Mouse (Mus musculus): Measurements from ENCODE around the gene Faap100. TPM values are rescaled to one million over a fixed set of nuclear protein-coding genes. Genes with fewer than 3 reads are reported as not detected.

The Faap100 gene
- polyA plus RNA-seq, 1 experiment from 2014 or later, result 33.8 TPM

- DNase-seq (ENCODE audit: low spot score) (no peak), ATAC-seq (replicated peaks; ENCODE audit: low FRiP score) (no peak)
- no peak overlapping the region for H3K4me3 ChIP-seq (ENCODE audit: low read depth, low read length)
- no peaks in the 10 kb centered on the region for H3K27me3 ChIP-seq (ENCODE audit: control insufficient read depth, insufficient read depth, low read length)
- no peaks in the 10 kb centered on the region for H3K9me3 ChIP-seq (ENCODE audit: control insufficient read depth, low read length)
- peaks cover 16% of the 10 kb centered on the region for H3K36me3 ChIP-seq (ENCODE audit: control insufficient read depth, insufficient read depth, low read length)
- H3K27ac ChIP-seq (ENCODE audit: low read depth, low read length), result no peak overlapping the region
- no peaks in the 10 kb centered on the region for H3K4me1 ChIP-seq (replicated peaks; ENCODE audit: control insufficient read depth, insufficient read depth, low read length)
- no peak overlapping the region for H3K4me2 ChIP-seq (ENCODE audit: low read depth, low read length, severe bottlenecking)
- WGBS, result 96% methylated on average over 3 of the region's 3 CpGs
- H3K9ac ChIP-seq (ENCODE audit: low read length), result no peak overlapping the region
Measured at GRCm38 (mm10) chr11:120405867-120406266, 27.3 kb upstream of the Faap100 start.

GRCm38 (mm10) chr11:120404814-120405213 is 26.2 kb upstream of the Faap100 start:
- ATAC-seq (replicated peaks; ENCODE audit: low FRiP score) (no peak), DNase-seq (ENCODE audit: low spot score) (no peak)
- Histone ChIP-seq H3K4me2 (ENCODE audit: low read depth, low read length, severe bottlenecking) (no peak overlapping the region), H3K4me3 (ENCODE audit: low read depth, low read length) (no peak overlapping the region), H3K9me3 (ENCODE audit: control insufficient read depth, low read length) (no peaks in the 10 kb centered on the region), H3K36me3 (ENCODE audit: control insufficient read depth, insufficient read depth, low read length) (peaks cover 16% of the 10 kb centered on the region), H3K9ac (ENCODE audit: low read length) (no peak overlapping the region), H3K27me3 (ENCODE audit: control insufficient read depth, insufficient read depth, low read length) (no peaks in the 10 kb centered on the region), H3K4me1 (replicated peaks; ENCODE audit: control insufficient read depth, insufficient read depth, low read length) (no peaks in the 10 kb centered on the region), H3K27ac (ENCODE audit: low read depth, low read length) (no peak overlapping the region)
- WGBS, result 100% methylated on average over 1 of the region's 1 CpGs

- no peak for ATAC-seq (replicated peaks; ENCODE audit: low FRiP score)
- H3K27ac ChIP-seq (ENCODE audit: low read depth, low read length), result no peak overlapping the region
- WGBS, result 88% methylated on average over 2 of the region's 2 CpGs
- H3K27me3 ChIP-seq (ENCODE audit: control insufficient read depth, insufficient read depth, low read length), result no peaks in the 10 kb centered on the region
- H3K4me2 ChIP-seq (ENCODE audit: low read depth, low read length, severe bottlenecking), result no peak overlapping the region
- no peak for DNase-seq (ENCODE audit: low spot score)
- no peaks in the 10 kb centered on the region for H3K9me3 ChIP-seq (ENCODE audit: control insufficient read depth, low read length)
- H3K4me3 ChIP-seq (ENCODE audit: low read depth, low read length), result no peak overlapping the region
- H3K9ac ChIP-seq (ENCODE audit: low read length), result no peak overlapping the region
- H3K4me1 ChIP-seq (replicated peaks; ENCODE audit: control insufficient read depth, insufficient read depth, low read length), result no peaks in the 10 kb centered on the region
- peaks cover 8% of the 10 kb centered on the region for H3K36me3 ChIP-seq (ENCODE audit: control insufficient read depth, insufficient read depth, low read length)
Measured at GRCm38 (mm10) chr11:120399319-120399718, 20.8 kb upstream of the Faap100 start.

GRCm38 (mm10) chr11:120397602-120398001 is 19.0 kb upstream of the Faap100 start:
- Histone ChIP-seq H3K9ac (ENCODE audit: low read length) (no peak overlapping the region), H3K9me3 (ENCODE audit: control insufficient read depth, low read length) (no peaks in the 10 kb centered on the region), H3K27ac (ENCODE audit: low read depth, low read length) (no peak overlapping the region), H3K4me2 (ENCODE audit: low read depth, low read length, severe bottlenecking) (no peak overlapping the region), H3K36me3 (ENCODE audit: control insufficient read depth, insufficient read depth, low read length) (peaks cover 11% of the 10 kb centered on the region), H3K4me1 (replicated peaks; ENCODE audit: control insufficient read depth, insufficient read depth, low read length) (no peaks in the 10 kb centered on the region), H3K27me3 (ENCODE audit: control insufficient read depth, insufficient read depth, low read length) (no peaks in the 10 kb centered on the region), H3K4me3 (ENCODE audit: low read depth, low read length) (no peak overlapping the region)
- ATAC-seq (replicated peaks; ENCODE audit: low FRiP score) (no peak), DNase-seq (ENCODE audit: low spot score) (no peak)
- WGBS, result 86% methylated on average over 2 of the region's 2 CpGs

GRCm38 (mm10) chr11:120395661-120396060 is 17.1 kb upstream of the Faap100 start:
- ATAC-seq (replicated peaks; ENCODE audit: low FRiP score), result no peak
- DNase-seq (ENCODE audit: low spot score), result no peak
- Histone ChIP-seq H3K27ac (ENCODE audit: low read depth, low read length) (no peak overlapping the region), H3K36me3 (ENCODE audit: control insufficient read depth, insufficient read depth, low read length) (peaks cover 6% of the 10 kb centered on the region; the same call in 1 of the 2 replicates), H3K9ac (ENCODE audit: low read length) (no peak overlapping the region), H3K4me1 (replicated peaks; ENCODE audit: control insufficient read depth, insufficient read depth, low read length) (no peaks in the 10 kb centered on the region), H3K27me3 (ENCODE audit: control insufficient read depth, insufficient read depth, low read length) (no peaks in the 10 kb centered on the region), H3K4me2 (ENCODE audit: low read depth, low read length, severe bottlenecking) (no peak overlapping the region), H3K4me3 (ENCODE audit: low read depth, low read length) (no peak overlapping the region), H3K9me3 (ENCODE audit: control insufficient read depth, low read length) (no peaks in the 10 kb centered on the region)
- 93% methylated on average over 4 of the region's 4 CpGs for WGBS

GRCm38 (mm10) chr11:120388580-120388979 is 10.0 kb upstream of the Faap100 start:
- H3K27me3 ChIP-seq (ENCODE audit: control insufficient read depth, insufficient read depth, low read length), result no peaks in the 10 kb centered on the region
- DNase-seq (ENCODE audit: low spot score), result peak; percentile 41
- no peak overlapping the region for H3K27ac ChIP-seq (ENCODE audit: low read depth, low read length)
- no peak overlapping the region for H3K4me2 ChIP-seq (ENCODE audit: low read depth, low read length, severe bottlenecking)
- H3K4me3 ChIP-seq (ENCODE audit: low read depth, low read length), result no peak overlapping the region
- WGBS, result 94% methylated on average over 9 of the region's 9 CpGs
- H3K9ac ChIP-seq (ENCODE audit: low read length), result no peak overlapping the region
- no peaks in the 10 kb centered on the region for H3K9me3 ChIP-seq (ENCODE audit: control insufficient read depth, low read length)
- ATAC-seq (replicated peaks; ENCODE audit: low FRiP score), result no peak
- H3K4me1 ChIP-seq (replicated peaks; ENCODE audit: control insufficient read depth, insufficient read depth, low read length), result no peaks in the 10 kb centered on the region
- peaks cover 10% of the 10 kb centered on the region; the same call in 1 of the 2 replicates for H3K36me3 ChIP-seq (ENCODE audit: control insufficient read depth, insufficient read depth, low read length)

GRCm38 (mm10) chr11:120387157-120387556 is 8.6 kb upstream of the Faap100 start:
- no peak for ATAC-seq (replicated peaks; ENCODE audit: low FRiP score)
- 79% methylated on average over 2 of the region's 2 CpGs for WGBS

GRCm38 (mm10) chr11:120386632-120387031 is 8.1 kb upstream of the Faap100 start:
- Histone ChIP-seq H3K36me3 (ENCODE audit: control insufficient read depth, insufficient read depth, low read length) (peaks cover 6% of the 10 kb centered on the region), H3K27ac (ENCODE audit: low read depth, low read length) (no peak overlapping the region), H3K9me3 (ENCODE audit: control insufficient read depth, low read length) (no peaks in the 10 kb centered on the region), H3K4me3 (ENCODE audit: low read depth, low read length) (no peak overlapping the region), H3K27me3 (ENCODE audit: control insufficient read depth, insufficient read depth, low read length) (no peaks in the 10 kb centered on the region), H3K9ac (ENCODE audit: low read length) (no peak overlapping the region), H3K4me2 (ENCODE audit: low read depth, low read length, severe bottlenecking) (no peak overlapping the region), H3K4me1 (replicated peaks; ENCODE audit: control insufficient read depth, insufficient read depth, low read length) (no peaks in the 10 kb centered on the region)
- DNase-seq (ENCODE audit: low spot score) (no peak), ATAC-seq (replicated peaks; ENCODE audit: low FRiP score) (no peak)
- WGBS, result 94% methylated on average over 6 of the region's 6 CpGs

More at GRCm38 (mm10) chr11:120387157-120387556, 8.6 kb upstream of the Faap100 start:
- H3K4me3 ChIP-seq (ENCODE audit: low read depth, low read length), result no peak overlapping the region
- no peak overlapping the region for H3K9ac ChIP-seq (ENCODE audit: low read length)
- H3K4me1 ChIP-seq (replicated peaks; ENCODE audit: control insufficient read depth, insufficient read depth, low read length), result no peaks in the 10 kb centered on the region
- no peaks in the 10 kb centered on the region for H3K9me3 ChIP-seq (ENCODE audit: control insufficient read depth, low read length)
- no peak overlapping the region for H3K4me2 ChIP-seq (ENCODE audit: low read depth, low read length, severe bottlenecking)
- DNase-seq (ENCODE audit: low spot score), result peak; percentile 48
- no peak overlapping the region for H3K27ac ChIP-seq (ENCODE audit: low read depth, low read length)
- peaks cover 6% of the 10 kb centered on the region; the same call in 1 of the 2 replicates for H3K36me3 ChIP-seq (ENCODE audit: control insufficient read depth, insufficient read depth, low read length)
- no peaks in the 10 kb centered on the region for H3K27me3 ChIP-seq (ENCODE audit: control insufficient read depth, insufficient read depth, low read length)

GRCm38 (mm10) chr11:120382509-120382908 is 3.9 kb upstream of the Faap100 start:
- WGBS, result 96% methylated on average over 9 of the region's 9 CpGs

More at GRCm38 (mm10) chr11:120382509-120382908, 3.9 kb upstream of the Faap100 start:
- Histone ChIP-seq H3K4me1 (replicated peaks; ENCODE audit: control insufficient read depth, insufficient read depth, low read length) (peaks cover 4% of the 10 kb centered on the region), H3K27me3 (ENCODE audit: control insufficient read depth, insufficient read depth, low read length) (no peaks in the 10 kb centered on the region), H3K36me3 (ENCODE audit: control insufficient read depth, insufficient read depth, low read length) (peaks cover 11% of the 10 kb centered on the region), H3K4me3 (ENCODE audit: low read depth, low read length) (no peak overlapping the region), H3K9ac (ENCODE audit: low read length) (no peak overlapping the region), H3K9me3 (ENCODE audit: control insufficient read depth, low read length) (no peaks in the 10 kb centered on the region), H3K4me2 (ENCODE audit: low read depth, low read length, severe bottlenecking) (no peak overlapping the region), H3K27ac (ENCODE audit: low read depth, low read length) (no peak overlapping the region)
- DNase-seq (ENCODE audit: low spot score) (no peak), ATAC-seq (replicated peaks; ENCODE audit: low FRiP score) (no peak)
